Mouse (Mus musculus) midbrain, embryonic 13.5 days (tissue): ENCODE data around the gene Anapc16. TPM values are rescaled to one million over a fixed set of nuclear protein-coding genes. Genes with fewer than 3 reads are reported as not detected.
A peak's percentile ranks its signal among the peaks of the same experiment; 100 is the strongest.

Experiments
- ATAC-seq: fragments of 200-750 bp; cut with Nextera tagmentation; 2 replicates; pipeline ENCODE4 v1.8.0; 2017; ENCODE audit warnings: mild to moderate bottlenecking, moderate TSS enrichment, moderate library complexity
- H3K27ac ChIP-seq: fragments of 300-500 bp; sonication (generic); 2 replicates; pipeline ENCODE4 v1.5.1; 2015; ENCODE audit warnings: inconsistent platforms, mild to moderate bottlenecking, moderate library complexity
- H3K27me3 ChIP-seq: fragments of 300-500 bp; sonication (generic); 2 replicates; pipeline ENCODE4 v1.6.1; 2015; ENCODE audit warnings: mild to moderate bottlenecking, inconsistent platforms
- H3K36me3 ChIP-seq: fragments of 300-500 bp; sonication (generic); 2 replicates; pipeline ENCODE4 v1.6.1; 2015; ENCODE audit warnings: mild to moderate bottlenecking, inconsistent platforms
- H3K4me1 ChIP-seq: fragments of 300-500 bp; sonication (generic); replicated peaks from 2 replicates; pipeline ENCODE4 v1.6.1; 2015; ENCODE audit warnings: inconsistent platforms
- H3K4me2 ChIP-seq: fragments of 300-500 bp; sonication (generic); replicated peaks from 2 replicates; pipeline ENCODE4 v1.6.1; 2015; ENCODE audit warnings: moderate library complexity, mild to moderate bottlenecking, inconsistent platforms
- H3K4me3 ChIP-seq: fragments of 300-500 bp; sonication (generic); replicated peaks from 2 replicates; pipeline ENCODE4 v1.5.1; 2015; ENCODE audit warnings: mild to moderate bottlenecking, inconsistent platforms
- H3K9ac ChIP-seq: fragments of 300-500 bp; sonication (generic); replicated peaks from 2 replicates; pipeline ENCODE4 v1.6.1; 2015; ENCODE audit warnings: mild to moderate bottlenecking, inconsistent platforms
- H3K9me3 ChIP-seq: fragments of 300-500 bp; sonication (generic); 2 replicates; pipeline ENCODE4 v1.6.1; 2016; ENCODE audit warnings: mild to moderate bottlenecking, inconsistent platforms
- whole genome bisulfite sequencing: fragments of 180-500 bp; shearing (Covaris S2); methylation state at CpG from one replicate; pipeline ENCODE4 v1.1.7; 2015; 5-methylcytosine and 5-hydroxymethylcytosine counted together
- polyA plus RNA-seq: library from polyadenylated mRNA; unstranded; fragments of >200 nt; fragmentation: Nextera tagmentation; extraction: Ambion mirVana; gene quantifications from 2 replicates; pipeline ENCODE4 v1.2.1, GENCODE M21; 2015

Anapc16 gene
- polyA plus RNA-seq, 1 experiment from 2014 or later, result 121 TPM

- peak; percentile 72 for ATAC-seq
- Histone ChIP-seq H3K4me3 (peak overlapping the region; percentile 49), H3K9ac (peak overlapping the region; percentile 82), H3K27ac (peak overlapping the region; percentile 90), H3K9me3 (no peaks in the 10 kb centered on the region), H3K4me1 (peaks cover 43% of the 10 kb centered on the region), H3K27me3 (0 out of 2 replicates have a peak, but pooled peaks cover 3% of the 10 kb centered on the region), H3K36me3 (no peaks in the 10 kb centered on the region), H3K4me2 (peak overlapping the region; percentile 60)
- WGBS, result under 1% methylated on average over 25 of the region's 25 CpGs
Observed at GRCm38 (mm10) chr10:59969821-59970449, 33.0 kb downstream of the Anapc16 start.

GRCm38 (mm10) chr10:59967309-59967942 is 35.5 kb downstream of the Anapc16 start:
- Histone ChIP-seq H3K4me1 (peaks cover 40% of the 10 kb centered on the region), H3K9ac (no peak overlapping the region), H3K27me3 (0 out of 2 replicates have a peak, but pooled peaks cover 3% of the 10 kb centered on the region), H3K36me3 (no peaks in the 10 kb centered on the region), H3K9me3 (no peaks in the 10 kb centered on the region), H3K4me3 (no peak overlapping the region), H3K27ac (no peak overlapping the region), H3K4me2 (no peak overlapping the region)
- WGBS, result 90% methylated on average over 6 of the region's 6 CpGs
- no peak for ATAC-seq

GRCm38 (mm10) chr10:59966743-59967142 is 36.2 kb downstream of the Anapc16 start:
- 92% methylated on average over 6 of the region's 6 CpGs for WGBS
- no peak for ATAC-seq
- H3K27me3 ChIP-seq, result 0 out of 2 replicates have a peak, but pooled peaks cover 3% of the 10 kb centered on the region

GRCm38 (mm10) chr10:59965788-59966187 is 37.1 kb downstream of the Anapc16 start:
- ATAC-seq, result no peak
- Histone ChIP-seq H3K9ac (no peak overlapping the region), H3K9me3 (no peaks in the 10 kb centered on the region), H3K36me3 (no peaks in the 10 kb centered on the region), H3K4me2 (no peak overlapping the region), H3K4me1 (peaks cover 36% of the 10 kb centered on the region), H3K27ac (peak overlapping the region; percentile 62; the same call in 1 of the 2 replicates), H3K4me3 (no peak overlapping the region), H3K27me3 (no peaks in the 10 kb centered on the region)
- 73% methylated on average over 8 of the region's 8 CpGs for WGBS

More at GRCm38 (mm10) chr10:59966743-59967142, 36.2 kb downstream of the Anapc16 start:
- Histone ChIP-seq H3K4me1 (peaks cover 38% of the 10 kb centered on the region), H3K4me2 (no peak overlapping the region), H3K4me3 (no peak overlapping the region), H3K36me3 (no peaks in the 10 kb centered on the region), H3K27ac (no peak overlapping the region), H3K9me3 (no peaks in the 10 kb centered on the region), H3K9ac (no peak overlapping the region)

- Histone ChIP-seq H3K9ac (peak overlapping the region; percentile 41; the same call in 1 of the 2 replicates), H3K4me3 (no peak overlapping the region), H3K4me2 (no peak overlapping the region), H3K4me1 (peaks cover 33% of the 10 kb centered on the region), H3K9me3 (no peaks in the 10 kb centered on the region), H3K27ac (peak overlapping the region; percentile 62), H3K27me3 (no peaks in the 10 kb centered on the region), H3K36me3 (no peaks in the 10 kb centered on the region)
- 31% methylated on average over 9 of the region's 9 CpGs for WGBS
- ATAC-seq, result no peak
Observed at GRCm38 (mm10) chr10:59965362-59965695, 37.6 kb downstream of the Anapc16 start.

- Histone ChIP-seq H3K4me3 (peak overlapping the region; percentile 19), H3K27me3 (no peaks in the 10 kb centered on the region), H3K9me3 (no peaks in the 10 kb centered on the region), H3K4me1 (peaks cover 29% of the 10 kb centered on the region), H3K27ac (peak overlapping the region; percentile 62), H3K9ac (peak overlapping the region; percentile 41; the same call in 1 of the 2 replicates), H3K4me2 (peak overlapping the region; percentile 46), H3K36me3 (no peaks in the 10 kb centered on the region)
- ATAC-seq, result peak; percentile 72
- 3% methylated on average over 21 of the region's 23 CpGs for WGBS
Observed at GRCm38 (mm10) chr10:59964504-59965361, 38.2 kb downstream of the Anapc16 start.

- Histone ChIP-seq H3K4me3 (no peak overlapping the region), H3K4me2 (no peak overlapping the region), H3K27me3 (no peaks in the 10 kb centered on the region), H3K9me3 (no peaks in the 10 kb centered on the region), H3K27ac (peak overlapping the region; percentile 47; the same call in 1 of the 2 replicates), H3K4me1 (peaks cover 37% of the 10 kb centered on the region), H3K9ac (no peak overlapping the region), H3K36me3 (no peaks in the 10 kb centered on the region)
- 54% methylated on average over 2 of the region's 2 CpGs for WGBS
- no peak for ATAC-seq
Observed at GRCm38 (mm10) chr10:59963609-59964008, 39.3 kb downstream of the Anapc16 start.

- Histone ChIP-seq H3K4me3 (no peak overlapping the region), H3K27me3 (no peaks in the 10 kb centered on the region), H3K4me2 (no peak overlapping the region), H3K9ac (no peak overlapping the region), H3K9me3 (no peaks in the 10 kb centered on the region), H3K36me3 (no peaks in the 10 kb centered on the region), H3K4me1 (peaks cover 44% of the 10 kb centered on the region), H3K27ac (peak overlapping the region; percentile 88; the same call in 1 of the 2 replicates)
- 75% methylated on average over 12 of the region's 12 CpGs for WGBS
- no peak for ATAC-seq
Observed at GRCm38 (mm10) chr10:59959517-59959916, 43.4 kb downstream of the Anapc16 start.

GRCm38 (mm10) chr10:59958458-59958857 is 44.5 kb downstream of the Anapc16 start:
- Histone ChIP-seq H3K9me3 (no peaks in the 10 kb centered on the region), H3K27ac (peak overlapping the region; percentile 88), H3K4me2 (peak overlapping the region; percentile 50), H3K36me3 (no peaks in the 10 kb centered on the region), H3K9ac (peak overlapping the region; percentile 59; the same call in 1 of the 2 replicates), H3K4me1 (peaks cover 38% of the 10 kb centered on the region), H3K4me3 (0 out of 2 replicates have a peak overlapping the region, but pooled peaks have one; percentile 28), H3K27me3 (no peaks in the 10 kb centered on the region)
- 21% methylated on average over 5 of the region's 5 CpGs for WGBS
- peak; percentile 65 for ATAC-seq

GRCm38 (mm10) chr10:59957171-59958149 is 45.5 kb downstream of the Anapc16 start:
- Histone ChIP-seq H3K9ac (peak overlapping the region; percentile 59), H3K9me3 (no peaks in the 10 kb centered on the region), H3K27ac (peak overlapping the region; percentile 88), H3K36me3 (no peaks in the 10 kb centered on the region), H3K4me2 (peak overlapping the region; percentile 50), H3K4me3 (peak overlapping the region; percentile 28), H3K4me1 (peaks cover 46% of the 10 kb centered on the region), H3K27me3 (no peaks in the 10 kb centered on the region)
- 10% methylated on average over 25 of the region's 25 CpGs for WGBS
- ATAC-seq, result peak; percentile 7

GRCm38 (mm10) chr10:59956681-59957080 is 46.3 kb downstream of the Anapc16 start:
- peak overlapping the region; percentile 88 for H3K27ac ChIP-seq

More at GRCm38 (mm10) chr10:59956681-59957080, 46.3 kb downstream of the Anapc16 start:
- Histone ChIP-seq H3K4me1 (peaks cover 47% of the 10 kb centered on the region), H3K27me3 (no peaks in the 10 kb centered on the region), H3K4me3 (no peak overlapping the region), H3K36me3 (no peaks in the 10 kb centered on the region), H3K9ac (no peak overlapping the region), H3K9me3 (no peaks in the 10 kb centered on the region), H3K4me2 (no peak overlapping the region)
- ATAC-seq, result no peak
- 58% methylated on average over 5 of the region's 5 CpGs for WGBS
